ENCODE assay signal across 23 mouse cellular contexts in genomic region chr1:37632425-37632824, GRCm38 (mm10).
DNase-seq lines count a peak whose midpoint lies in the region; ATAC-seq lines count a peak whose summit lies in the region.
"Had no signal": no experiment of that assay in that cellular context is flagged by ENCODE, and none has a peak within 500 bp of the region (broad histone marks: within the 10 kb centered on the region; RNA-seq: fewer than 3 reads in every experiment).

No protein-coding gene starts in this region.

- DNase-seq in gastrocnemius, postnatal 25 days = peak; percentile 51
- DNase-seq in gastrocnemius, postnatal 10 days = no peak
- no peak for DNase-seq in kidney, adult 11 months
- DNase-seq in heart, adult 9 months (ENCODE audit: low spot score in 2 of 2) = peak; percentile 47 to 80
- DNase-seq in heart, postnatal 25 days (ENCODE audit: low spot score) = peak; percentile 41
- DNase-seq in midbrain, embryonic 10.5 days (ENCODE audit: low spot score) = no peak
- DNase-seq in c-Kit-positive CD71-positive TER-119-positive erythroid progenitor cells, embryonic 14.5 days (ENCODE audit: low spot score) = no peak
- DNase-seq: B cell, adult 2 months; cerebellum, adult 11-12 months; cerebellum, postnatal 10 days; kidney, adult 8-10 months; kidney, postnatal 14 days; lung, postnatal 10 days; midbrain, embryonic 14.5 days; right cerebral cortex, postnatal 25 days; thymus, adult 18-20 months; thymus, postnatal 36 days had no signal

- no peaks in the 10 kb centered on the region for H3K4me1 ChIP-seq in kidney, embryonic 16.5 days (ENCODE audit: insufficient read depth, low read length)
- H3K4me1 ChIP-seq in midbrain, embryonic 10.5 days = no peaks in the 10 kb centered on the region
- H3K4me1 ChIP-seq: forebrain, embryonic 12.5 days; hindbrain, embryonic 13.5 days had no signal

- intact Hi-C loops in heart, postnatal 25 days (cut with DNase I) = loop anchor here (2.0 to 5.0 kb wide), 3 partner anchors 40 to 130 kb away; partner anchors contain the start of gene Mgat4a

- no peaks in the 10 kb centered on the region for H3K36me3 ChIP-seq in kidney, embryonic 16.5 days (ENCODE audit: insufficient read depth, low read length)
- H3K36me3 ChIP-seq in midbrain, embryonic 10.5 days = no peaks in the 10 kb centered on the region
- H3K36me3 ChIP-seq: forebrain, embryonic 12.5 days; G1E; hindbrain, embryonic 13.5 days had no signal

- no peak overlapping the region for H3K9ac ChIP-seq in kidney, embryonic 16.5 days (replicated peaks; ENCODE audit: low read length)
- H3K9ac ChIP-seq: forebrain, embryonic 12.5 days; hindbrain, embryonic 13.5 days had no signal

- H3K9me3 ChIP-seq in kidney, embryonic 16.5 days (ENCODE audit: low read length) = no peaks in the 10 kb centered on the region
- H3K9me3 ChIP-seq in midbrain, embryonic 10.5 days (replicated peaks) = no peaks in the 10 kb centered on the region
- H3K9me3 ChIP-seq: forebrain, embryonic 12.5 days; G1E; hindbrain, embryonic 13.5 days had no signal

- no peak for ATAC-seq in kidney, embryonic 16.5 days (ENCODE audit: low FRiP score, low TSS enrichment)
- ATAC-seq: Patski had no signal

- WGBS in kidney, embryonic 16.5 days = 76% methylated on average over 8 of the region's 8 CpGs
- 87% methylated on average over 8 of the region's 8 CpGs for WGBS in midbrain, embryonic 10.5 days

- 0 out of 2 replicates have a peak overlapping the region, but pooled peaks have one; percentile 7 for H3K27ac ChIP-seq in kidney, embryonic 16.5 days (ENCODE audit: low read length)
- no peak overlapping the region for H3K27ac ChIP-seq in midbrain, embryonic 10.5 days (replicated peaks)
- H3K27ac ChIP-seq: forebrain, embryonic 12.5 days; hindbrain, embryonic 13.5 days had no signal

- H3K27me3 ChIP-seq in kidney, embryonic 16.5 days (ENCODE audit: insufficient read depth, low read length) = no peaks in the 10 kb centered on the region
- H3K27me3 ChIP-seq in midbrain, embryonic 10.5 days (ENCODE audit: low read depth, poor library complexity, severe bottlenecking) = no peaks in the 10 kb centered on the region
- H3K27me3 ChIP-seq: CH12.LX; forebrain, embryonic 12.5 days; Patski had no signal

- no peak overlapping the region for H3K4me2 ChIP-seq in kidney, embryonic 16.5 days (replicated peaks; ENCODE audit: low read depth, low read length)
- H3K4me2 ChIP-seq: forebrain, embryonic 12.5 days; hindbrain, embryonic 13.5 days had no signal

- H3K4me3 ChIP-seq in kidney, embryonic 16.5 days (ENCODE audit: low read length) = no peak overlapping the region
- no peak overlapping the region for H3K4me3 ChIP-seq in midbrain, embryonic 10.5 days
- H3K4me3 ChIP-seq: forebrain, embryonic 12.5 days; hindbrain, embryonic 13.5 days had no signal

Comparison
In these comparisons a context has a peak if more than half of its experiments do, and no peak if none do; other contexts are left out.
1. DNase-seq: peak in gastrocnemius, postnatal 25 days (single experiment), heart, adult 9 months (2 of 2) and heart, postnatal 25 days (single experiment); none in gastrocnemius, postnatal 10 days (single experiment), kidney, adult 11 months (single experiment), midbrain, embryonic 10.5 days (single experiment) and c-Kit-positive CD71-positive TER-119-positive erythroid progenitor cells, embryonic 14.5 days (single experiment).